Mouse (Mus musculus): Measurements from ENCODE around the gene Nubp2.

The Nubp2 gene

GRCm38 (mm10) chr17:24886134-24886931 lies at the start of gene Nubp2, which contains the start of gene Spsb3:
Gene Nubp2 (minus strand): TSS chr17:24886349.
Gene Spsb3 (plus strand): TSS chr17:24886643.
- peak; percentile 99 to 100 for DNase-seq (ENCODE audit: low spot score in 2 of 2)

GRCm38 (mm10) chr17:24935666-24936065 lies 49.5 kb upstream of the Nubp2 start:
- no peak for DNase-seq (ENCODE audit: low spot score in 2 of 2)

- no peak for DNase-seq (ENCODE audit: low spot score in 2 of 2)
Measured at GRCm38 (mm10) chr17:24934926-24935325, 48.8 kb upstream of the Nubp2 start.

- no peak for DNase-seq (ENCODE audit: low spot score in 2 of 2)
Measured at GRCm38 (mm10) chr17:24933163-24933562, 47.0 kb upstream of the Nubp2 start.

GRCm38 (mm10) chr17:24932431-24932830 lies 46.3 kb upstream of the Nubp2 start:
- DNase-seq (ENCODE audit: low spot score in 2 of 2): no peak

- no peak for DNase-seq (ENCODE audit: low spot score in 2 of 2)
Measured at GRCm38 (mm10) chr17:24929506-24929905, 43.4 kb upstream of the Nubp2 start.

GRCm38 (mm10) chr17:24923246-24923645 lies 37.1 kb upstream of the Nubp2 start:
- no peak for DNase-seq (ENCODE audit: low spot score in 2 of 2)

- DNase-seq (ENCODE audit: low spot score in 2 of 2): no peak
Measured at GRCm38 (mm10) chr17:24913984-24914383, 27.8 kb upstream of the Nubp2 start.

- no peak for DNase-seq (ENCODE audit: low spot score in 2 of 2)
Measured at GRCm38 (mm10) chr17:24907591-24907990, 21.4 kb upstream of the Nubp2 start.

- DNase-seq (ENCODE audit: low spot score in 2 of 2): no peak
Measured at GRCm38 (mm10) chr17:24903767-24904166, 17.6 kb upstream of the Nubp2 start.

GRCm38 (mm10) chr17:24902671-24903474 lies 16.7 kb upstream of the Nubp2 start:
- DNase-seq (ENCODE audit: low spot score in 2 of 2): no peak

- no peak for DNase-seq (ENCODE audit: low spot score in 2 of 2)
Measured at GRCm38 (mm10) chr17:24902124-24902523, 16.0 kb upstream of the Nubp2 start.

- DNase-seq (ENCODE audit: low spot score in 2 of 2): no peak
Measured at GRCm38 (mm10) chr17:24900014-24900413, 13.9 kb upstream of the Nubp2 start.

- peak; percentile 70 to 71 for DNase-seq (ENCODE audit: low spot score in 2 of 2)
Measured at GRCm38 (mm10) chr17:24899153-24899552, 13.0 kb upstream of the Nubp2 start.

GRCm38 (mm10) chr17:24898041-24898854 lies 12.1 kb upstream of the Nubp2 start:
- DNase-seq (ENCODE audit: low spot score in 2 of 2): no peak

- DNase-seq (ENCODE audit: low spot score in 2 of 2): no peak
Measured at GRCm38 (mm10) chr17:24897600-24897999, 11.5 kb upstream of the Nubp2 start.

GRCm38 (mm10) chr17:24896993-24897269 lies 10.8 kb upstream of the Nubp2 start:
- DNase-seq (ENCODE audit: low spot score in 2 of 2): no peak

- peak; percentile 65 to 71 for DNase-seq (ENCODE audit: low spot score in 2 of 2)
Measured at GRCm38 (mm10) chr17:24896241-24896992, 10.3 kb upstream of the Nubp2 start, which contains the start of gene Nme3. Gene Nme3 (plus strand): TSS chr17:24896500.

- DNase-seq (ENCODE audit: low spot score in 2 of 2): no peak
Measured at GRCm38 (mm10) chr17:24895571-24896240, 9.6 kb upstream of the Nubp2 start.

GRCm38 (mm10) chr17:24894995-24895547 lies 8.9 kb upstream of the Nubp2 start, which contains the start of the genes Eme2 and Mrps34:
Gene Eme2 (minus strand): TSS chr17:24895087.
Gene Mrps34 (plus strand): TSS chr17:24895116.
- peak; percentile 71 to 83 for DNase-seq (ENCODE audit: low spot score in 2 of 2)

All from heart, adult 9 months (tissue).